Mouse (Mus musculus) brown adipose tissue, adult 24 weeks (tissue): ENCODE results near the gene Serpinf2. TPM values are rescaled to one million over a fixed set of nuclear protein-coding genes. Genes with fewer than 3 reads are reported as not detected.
"Not testable (repeated sequence)": the region's sequence is repeated elsewhere in the genome, so short reads cannot be mapped to it uniquely, and the experiment has no call there.

Experiments
- H3K27ac ChIP-seq: fragments of 200-500 bp; replicated peaks from 2 replicates; pipeline ENCODE4 v1.5.1; 2012; ENCODE audit warnings: low read depth, mild to moderate bottlenecking, low read length
- H3K4me1 ChIP-seq: fragments of 200-500 bp; 2 replicates; pipeline ENCODE4 v1.6.1; 2012; ENCODE audit warnings: low read length, mixed read lengths; ENCODE audit not compliant: control insufficient read depth, insufficient read depth, insufficient read length
- H3K4me3 ChIP-seq: fragments of 200-500 bp; 2 replicates; pipeline ENCODE4 v1.5.1; 2012; ENCODE audit warnings: low read depth, mild to moderate bottlenecking, low read length, moderate library complexity; ENCODE audit not compliant: insufficient read depth
- polyA plus RNA-seq: library from polyadenylated mRNA; stranded (reverse); fragments of >200 nt; gene quantifications from 2 replicates; pipeline ENCODE4 v1.2.4, GENCODE M21; 2012; ENCODE audit not compliant: missing spikeins, insufficient read depth, insufficient read length

The Serpinf2 gene
- polyA plus RNA-seq, 1 experiment: 0.48 TPM

DNA sequence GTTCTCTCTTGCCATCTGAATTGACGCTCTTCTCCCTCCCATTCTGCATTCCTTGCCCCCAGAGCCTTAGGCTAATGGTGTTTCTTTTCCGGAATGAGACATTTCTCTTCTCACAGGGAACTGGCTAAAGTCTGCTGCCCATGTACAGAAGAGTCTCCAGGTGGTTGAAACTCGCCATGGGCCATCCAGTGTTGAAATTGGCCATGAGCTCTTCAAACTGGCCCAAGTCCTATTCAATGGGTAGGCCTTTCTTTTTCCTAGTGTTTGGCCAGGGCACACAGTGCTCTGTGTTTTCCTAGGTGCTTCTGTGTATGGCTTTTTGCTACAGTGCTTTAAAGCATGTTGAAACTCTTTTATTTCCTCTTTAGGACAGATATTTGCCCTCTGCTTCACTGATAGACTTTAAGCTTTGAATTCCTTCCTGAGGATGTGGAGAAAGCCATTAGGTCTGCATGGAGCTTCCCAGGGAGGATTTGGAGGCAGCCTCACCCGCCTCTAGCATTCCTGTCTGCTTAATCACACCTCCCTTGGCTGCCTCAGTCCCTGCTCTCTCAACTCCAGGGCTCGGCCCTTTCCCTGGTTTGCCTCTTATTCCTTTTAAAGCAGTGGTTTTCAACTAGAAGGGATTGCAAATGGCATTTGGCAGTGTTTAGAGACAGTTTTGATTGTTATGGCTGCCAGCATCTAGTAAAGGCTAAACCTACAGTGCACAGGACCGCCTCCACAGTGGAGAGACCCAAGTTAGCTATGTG is 35.9 kb downstream of the Serpinf2 start:
- peak overlapping the region; percentile 91 for H3K27ac ChIP-seq
- no peak overlapping the region for H3K4me3 ChIP-seq

DNA sequence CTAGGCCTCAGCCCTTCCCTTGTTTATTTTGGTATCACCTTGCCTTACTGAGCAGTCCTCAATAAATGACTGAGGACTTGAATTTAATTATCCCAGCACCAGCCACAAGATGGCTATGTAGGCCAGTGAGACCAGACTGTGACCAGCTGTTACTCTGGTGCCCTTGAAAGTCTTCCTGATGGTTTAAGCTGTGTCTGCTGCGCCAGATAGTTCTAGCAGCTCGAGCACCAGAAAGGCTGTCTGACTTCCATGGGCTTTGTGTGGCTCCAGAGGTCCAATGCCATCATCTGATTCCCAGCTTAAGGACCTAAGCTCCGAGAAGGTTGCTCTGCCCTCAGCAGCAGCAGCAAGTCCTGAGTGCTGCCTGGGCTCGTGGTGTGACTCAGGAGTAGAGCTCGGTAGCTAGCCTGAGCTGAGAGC is 37.1 kb downstream of the Serpinf2 start:
- Histone ChIP-seq H3K27ac (peak overlapping the region; percentile 91), H3K4me3 (peak overlapping the region; percentile 26), H3K4me1 (peaks cover 9% of the 10 kb centered on the region; the same call in 1 of the 2 replicates)

More for the DNA sequence above, 35.9 kb downstream of the Serpinf2 start:
- peaks cover 9% of the 10 kb centered on the region; the same call in 1 of the 2 replicates for H3K4me1 ChIP-seq

DNA sequence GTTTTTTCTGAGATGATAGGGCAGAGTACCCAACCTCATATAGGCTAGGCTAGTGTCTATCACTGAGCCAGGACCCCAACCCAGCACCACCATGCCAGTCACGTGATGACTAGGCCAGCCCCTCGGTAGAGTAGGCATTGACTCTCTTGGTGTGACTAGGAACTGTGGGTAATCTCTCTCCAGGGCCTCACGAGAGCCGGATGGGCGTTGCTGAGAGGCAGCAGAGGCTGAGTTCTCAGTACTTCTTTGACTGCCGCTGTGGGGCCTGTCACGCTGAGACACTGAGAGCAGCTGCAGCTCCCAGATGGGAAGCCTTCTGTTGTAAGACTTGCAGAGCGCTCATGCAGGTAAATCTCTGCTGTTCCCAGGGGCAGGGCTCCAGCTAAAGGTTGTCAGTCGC is 39.3 kb downstream of the Serpinf2 start:
- H3K27ac ChIP-seq: no peak overlapping the region
- no peak overlapping the region for H3K4me3 ChIP-seq
- H3K4me1 ChIP-seq: peaks cover 9% of the 10 kb centered on the region; the same call in 1 of the 2 replicates

DNA sequence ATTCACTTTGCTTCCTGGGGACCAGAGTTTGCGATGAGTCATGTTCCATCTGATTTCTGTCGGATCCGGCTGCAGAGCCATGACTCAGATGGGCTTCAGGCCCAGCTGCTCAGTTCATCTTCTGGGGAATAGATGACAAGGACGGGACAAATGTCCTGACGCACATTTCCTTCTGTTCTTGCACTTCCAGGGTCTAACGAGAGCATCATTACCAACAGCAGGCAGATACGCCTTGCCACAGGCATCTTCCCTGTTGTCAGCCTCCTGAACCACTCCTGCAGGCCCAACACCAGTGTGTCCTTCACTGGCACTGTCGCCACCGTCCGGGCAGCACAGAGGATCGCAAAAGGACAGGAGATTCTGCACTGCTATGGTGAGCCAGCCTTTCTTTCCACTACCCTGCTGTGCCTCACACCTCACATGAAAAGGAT is 40.0 kb downstream of the Serpinf2 start:
- H3K27ac ChIP-seq: 0 out of 2 replicates have a peak overlapping the region, but pooled peaks have one; percentile 0
- no peak overlapping the region for H3K4me3 ChIP-seq
- H3K4me1 ChIP-seq: peaks cover 9% of the 10 kb centered on the region; the same call in 1 of the 2 replicates

DNA sequence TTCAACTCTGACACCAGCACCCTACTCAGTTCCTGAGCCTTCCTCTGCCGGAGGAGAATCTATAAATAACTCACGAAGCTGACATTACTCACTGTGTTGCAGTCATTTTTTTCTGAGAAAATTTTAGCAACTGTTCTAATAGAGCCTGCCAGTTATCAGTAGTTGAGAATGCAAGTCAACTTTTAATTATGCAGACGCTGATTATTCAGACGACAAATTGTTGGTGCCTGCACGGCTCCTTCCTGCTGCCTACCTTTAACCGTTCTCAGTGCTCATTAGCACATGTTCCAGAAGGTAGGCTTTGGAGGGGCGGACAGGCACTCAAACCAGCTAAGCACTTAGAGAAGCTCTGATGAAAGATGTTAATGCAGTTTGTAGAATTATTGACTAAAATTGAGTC is 41.9 kb downstream of the Serpinf2 start:
- Histone ChIP-seq H3K4me1 (no peaks in the 10 kb centered on the region), H3K27ac (no peak overlapping the region), H3K4me3 (no peak overlapping the region)

- no peak overlapping the region for H3K27ac ChIP-seq
- H3K4me1 ChIP-seq: no peaks in the 10 kb centered on the region
- no peak overlapping the region for H3K4me3 ChIP-seq
Observed at GRCm38 (mm10) chr11:75395611-75396010, 43.8 kb downstream of the Serpinf2 start.

- not testable (repeated sequence) for H3K27ac ChIP-seq, H3K4me1 ChIP-seq, H3K4me3 ChIP-seq
Observed at GRCm38 (mm10) chr11:75383529-75383928, 55.9 kb downstream of the Serpinf2 start.

Other genes starting within 250 kb of the Serpinf2 start
- gene Dph1, start 248.3 kb downstream of the Serpinf2 start, polyA plus RNA-seq: 8.8 and 9.4 TPM in 2 replicates
- 5.3 and 6.1 TPM in 2 replicates for gene Rtn4rl1, start 245.8 kb downstream of the Serpinf2 start, polyA plus RNA-seq
- gene Rpa1, start 91.3 kb downstream of the Serpinf2 start, polyA plus RNA-seq: 20.1 and 24.7 TPM in 2 replicates
- gene Smyd4, start 91.2 kb downstream of the Serpinf2 start, polyA plus RNA-seq: 12.4 and 13.4 TPM in 2 replicates
- gene Serpinf1, start 16.9 kb downstream of the Serpinf2 start, polyA plus RNA-seq: 78.8 and 102 TPM in 2 replicates
- 5.5 and 7.2 TPM in 2 replicates for gene Wdr81, start 15.1 kb upstream of the Serpinf2 start, polyA plus RNA-seq
- 13.5 and 20.2 TPM in 2 replicates for gene Tlcd2, start 22.1 kb upstream of the Serpinf2 start, polyA plus RNA-seq
- 57.2 and 61.0 TPM in 2 replicates for gene Prpf8, start 47.2 kb upstream of the Serpinf2 start, polyA plus RNA-seq
- 42.3 and 47.1 TPM in 2 replicates for gene Rilp, start 70.5 kb upstream of the Serpinf2 start, polyA plus RNA-seq
- 3.4 and 5.3 TPM in 2 replicates for gene Scarf1, start 73.9 kb upstream of the Serpinf2 start, polyA plus RNA-seq
- gene Slc43a2, start 92.1 kb upstream of the Serpinf2 start, polyA plus RNA-seq: 13.4 and 14.5 TPM in 2 replicates
- 75.9 and 86.5 TPM in 2 replicates for gene Pitpna, start 148.5 kb upstream of the Serpinf2 start, polyA plus RNA-seq
- 19.1 and 24.1 TPM in 2 replicates for gene Inpp5k, start 191.4 kb upstream of the Serpinf2 start, polyA plus RNA-seq
- gene Myo1c, start 210.9 kb upstream of the Serpinf2 start, polyA plus RNA-seq: 65.7 and 72.5 TPM in 2 replicates
- gene Crk, start 239.7 kb upstream of the Serpinf2 start, polyA plus RNA-seq: 56.9 and 64.4 TPM in 2 replicates